Mouse (Mus musculus) cerebellum, adult 2 months (tissue): ENCODE measurements around the gene Kcnk4. TPM values are rescaled to one million over a fixed set of nuclear protein-coding genes. Genes with fewer than 3 reads are reported as not detected.

Experiments used
- DNase-seq, 2 experiments: peaks; one replicate each; pipeline ENCODE4 v3.0.0; 2021
- H3K27ac ChIP-seq: fragments of 200-500 bp; 2 replicates; pipeline ENCODE4 v1.5.1; 2012; ENCODE audit warnings: low read length, control low read depth, inconsistent platforms; ENCODE audit not compliant: insufficient read depth
- H3K27me3 ChIP-seq: fragments of 200-500 bp; 2 replicates; pipeline ENCODE4 v1.6.1; 2012; ENCODE audit warnings: inconsistent platforms, mild to moderate bottlenecking, low read length, moderate library complexity; ENCODE audit not compliant: control insufficient read depth, insufficient read depth
- H3K4me1 ChIP-seq: fragments of 200-500 bp; 2 replicates; pipeline ENCODE4 v1.6.1; 2011; ENCODE audit warnings: low read length; ENCODE audit not compliant: control insufficient read depth, insufficient read depth
- H3K4me3 ChIP-seq: fragments of 200-500 bp; replicated peaks from 2 replicates; pipeline ENCODE3; 2011; ENCODE audit warnings: mild to moderate bottlenecking, low read depth, low read length, control low read depth; ENCODE audit not compliant: insufficient read depth
- CTCF ChIP-seq: fragments of 200-500 bp; IDR thresholded peaks from 2 replicates; pipeline ENCODE4 v1.5.1; 2011; ENCODE audit warnings: low read depth, mild to moderate bottlenecking, control low read depth, low read length, moderate library complexity, borderline replicate concordance; ENCODE audit not compliant: insufficient read depth
- POLR2A ChIP-seq: fragments of 200-500 bp; IDR thresholded peaks from 2 replicates; pipeline ENCODE4 v1.6.1; 2011; ENCODE audit warnings: low read length, control low read depth, borderline replicate concordance; ENCODE audit not compliant: insufficient read depth
- WGBS: fragments of 180-500 bp; shearing (Covaris S2); methylation state at CpG from one replicate; pipeline ENCODE4 v1.1.7; 2018; 5-methylcytosine and 5-hydroxymethylcytosine counted together
- polyA plus RNA-seq: library from polyadenylated mRNA; depleted of rRNA; stranded (reverse); fragments of >200 nt; gene quantifications from 2 replicates; pipeline ENCODE4 v1.2.3, GENCODE M21; 2012

Gene Kcnk4
- polyA plus RNA-seq, 1 experiment: 5.9 TPM

DNA sequence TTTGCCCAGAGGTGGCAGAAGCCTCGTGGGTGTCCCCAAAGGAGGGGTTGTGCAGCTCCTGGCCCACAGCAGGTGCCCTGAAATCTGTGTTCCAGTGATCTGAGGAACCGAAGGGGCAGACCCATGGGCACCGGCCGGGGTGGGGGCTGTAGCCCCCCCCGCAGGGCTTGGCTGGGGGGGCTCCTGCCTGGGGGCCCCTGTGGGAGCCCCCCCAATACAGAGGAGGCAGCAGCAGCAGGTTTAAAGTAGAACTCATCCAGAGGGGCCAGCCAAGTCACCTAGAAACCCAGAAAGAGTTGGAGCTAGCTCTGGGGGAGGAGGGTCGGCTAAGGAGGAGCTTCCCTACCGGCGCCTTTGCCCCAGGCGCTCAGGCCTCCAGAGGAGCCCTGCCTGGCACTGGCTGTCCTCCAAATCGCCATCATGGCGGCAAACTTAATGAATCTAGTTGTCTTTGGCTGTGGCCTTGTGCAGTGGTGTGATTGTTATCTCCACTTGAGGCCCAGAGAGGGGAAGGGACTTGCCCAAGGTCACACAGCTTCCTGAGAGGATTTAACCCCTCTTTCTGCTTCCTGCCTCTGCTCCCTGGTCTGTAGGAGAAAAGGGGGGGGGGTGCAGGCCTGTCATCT, 36.3 kb upstream of the Kcnk4 start:
- Histone ChIP-seq H3K27me3 (no peaks in the 10 kb centered on the region; the same call in 1 of the 2 replicates), H3K27ac (no peak overlapping the region), H3K4me3 (no peak overlapping the region), H3K4me1 (peaks cover 12% of the 10 kb centered on the region)
- DNase-seq: no peak
- WGBS: 26% methylated on average over 11 of the region's 11 CpGs
- TF ChIP-seq POLR2A: no peak
- TF ChIP-seq CTCF: no peak

GRCm38 (mm10) chr19:6969665-6970381, 35.5 kb upstream of the Kcnk4 start:
- 2% methylated on average over 55 of the region's 55 CpGs for WGBS
- TF ChIP-seq CTCF (peak; percentile 17; the same call in 1 of the 2 replicates), POLR2A (no peak)
- DNase-seq: no peak

DNA sequence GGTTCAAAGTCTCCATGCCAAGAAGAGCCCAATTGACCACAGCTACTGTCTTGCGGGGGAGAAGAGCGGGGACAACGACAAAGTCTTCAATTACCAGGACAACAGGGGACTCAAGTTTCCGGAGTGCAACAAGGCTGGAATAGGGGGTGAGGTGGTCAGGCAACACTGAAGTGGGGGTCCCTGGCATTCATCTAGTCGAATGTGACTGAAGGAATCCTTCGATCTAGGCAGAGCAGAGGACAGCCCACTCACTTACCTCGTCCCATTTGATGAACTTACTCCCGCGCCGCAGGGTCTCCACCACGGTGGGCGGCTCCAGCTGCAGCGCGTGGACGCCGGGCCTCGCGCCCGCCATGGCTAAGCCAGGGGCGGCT, 35.0 kb upstream of the Kcnk4 start:
- peak overlapping the region; percentile 42 for H3K4me3 ChIP-seq
- TF ChIP-seq CTCF (no peak), POLR2A (no peak)
- DNase-seq: no peak
- H3K27me3 ChIP-seq: no peaks in the 10 kb centered on the region; the same call in 1 of the 2 replicates
- no peak overlapping the region for H3K27ac ChIP-seq
- H3K4me1 ChIP-seq: peaks cover 12% of the 10 kb centered on the region
- WGBS: 9% methylated on average over 19 of the region's 20 CpGs

More at GRCm38 (mm10) chr19:6969665-6970381, 35.5 kb upstream of the Kcnk4 start:
- Histone ChIP-seq H3K4me1 (peaks cover 12% of the 10 kb centered on the region), H3K4me3 (peak overlapping the region; percentile 42), H3K27ac (no peak overlapping the region), H3K27me3 (no peaks in the 10 kb centered on the region; the same call in 1 of the 2 replicates)

GRCm38 (mm10) chr19:6968491-6969271, 34.4 kb upstream of the Kcnk4 start:
- Histone ChIP-seq H3K27ac (no peak overlapping the region), H3K4me1 (peaks cover 12% of the 10 kb centered on the region), H3K4me3 (no peak overlapping the region), H3K27me3 (no peaks in the 10 kb centered on the region; the same call in 1 of the 2 replicates)
- DNase-seq: no peak
- 49% methylated on average over 15 of the region's 15 CpGs for WGBS
- TF ChIP-seq POLR2A: no peak
- no peak for TF ChIP-seq CTCF

DNA sequence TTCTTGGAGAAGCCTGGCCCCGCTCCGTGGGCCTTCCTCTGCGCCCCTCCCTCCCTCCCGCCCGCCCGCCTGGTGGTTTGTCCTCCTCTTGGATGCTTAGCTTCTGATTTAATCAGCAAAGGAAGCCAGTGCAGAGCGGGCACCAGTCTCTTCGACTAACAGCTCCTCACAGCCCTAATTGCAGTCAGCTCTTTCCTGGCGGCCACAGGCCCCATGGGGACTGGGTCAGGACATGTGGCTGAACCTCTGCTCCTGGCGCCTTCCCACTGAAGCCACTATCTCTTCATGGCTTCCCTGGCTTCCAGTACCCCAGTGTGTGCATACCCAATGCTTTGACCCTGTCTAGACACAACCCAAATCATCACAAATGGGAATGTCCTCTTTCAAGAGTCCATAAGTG, 22.1 kb upstream of the Kcnk4 start:
- H3K27me3 ChIP-seq: no peaks in the 10 kb centered on the region
- peaks cover 6% of the 10 kb centered on the region; the same call in 1 of the 2 replicates for H3K4me1 ChIP-seq
- no peak for TF ChIP-seq POLR2A
- no peak for TF ChIP-seq CTCF
- no peak overlapping the region for H3K27ac ChIP-seq
- no peak overlapping the region for H3K4me3 ChIP-seq
- 58% methylated on average over 10 of the region's 10 CpGs for WGBS
- no peak for DNase-seq

DNA sequence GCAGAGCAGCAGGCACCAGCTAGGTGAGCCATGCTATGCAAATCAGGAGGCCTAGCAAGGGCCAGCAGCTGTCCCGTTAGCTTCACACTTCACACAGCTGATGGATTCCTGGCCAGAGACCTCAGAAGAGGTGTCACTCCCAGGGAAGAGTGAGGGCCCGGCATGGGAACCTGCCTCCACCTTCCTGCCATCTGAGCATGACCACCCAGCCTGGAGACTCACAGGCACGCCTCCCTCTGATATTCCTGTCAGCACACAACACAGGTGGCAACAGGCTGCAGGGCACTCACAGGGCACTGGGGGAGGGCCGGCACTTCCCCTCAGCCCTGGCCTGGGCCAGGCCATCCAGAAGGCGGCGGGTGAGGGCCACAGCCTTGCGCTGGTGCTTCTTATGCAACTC, 21.1 kb upstream of the Kcnk4 start:
- Histone ChIP-seq H3K27ac (no peak overlapping the region), H3K4me1 (peaks cover 6% of the 10 kb centered on the region; the same call in 1 of the 2 replicates), H3K4me3 (no peak overlapping the region), H3K27me3 (no peaks in the 10 kb centered on the region)
- TF ChIP-seq CTCF (no peak), POLR2A (no peak)
- no peak for DNase-seq
- 67% methylated on average over 7 of the region's 7 CpGs for WGBS

DNA sequence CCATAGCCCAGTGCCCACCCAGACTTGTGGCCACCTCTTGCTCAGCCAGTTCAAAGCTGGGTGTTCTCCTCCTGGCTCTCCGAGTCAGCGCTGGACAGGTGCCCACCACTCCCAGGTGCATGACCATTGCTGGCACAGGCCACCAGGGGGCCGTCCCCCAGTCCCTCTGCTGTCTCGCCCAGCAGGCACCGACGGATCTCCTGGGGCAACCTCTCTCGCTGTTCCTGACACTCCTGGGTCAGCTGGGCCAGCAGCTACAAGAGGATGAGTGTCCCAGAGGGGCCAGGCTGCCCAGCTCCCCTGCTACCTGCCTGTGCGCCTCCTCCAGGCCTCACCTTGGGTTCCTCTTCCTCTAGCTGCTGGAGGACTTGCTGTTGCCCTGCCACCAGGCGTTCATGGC, 19.7 kb upstream of the Kcnk4 start:
- peaks cover 7% of the 10 kb centered on the region for H3K4me1 ChIP-seq
- peak; percentile 40 to 56 for DNase-seq
- H3K27me3 ChIP-seq: no peaks in the 10 kb centered on the region
- TF ChIP-seq POLR2A (no peak), CTCF (no peak)
- H3K4me3 ChIP-seq: no peak overlapping the region
- WGBS: 37% methylated on average over 9 of the region's 9 CpGs
- H3K27ac ChIP-seq: no peak overlapping the region

- Histone ChIP-seq H3K4me3 (peak overlapping the region; percentile 97), H3K4me1 (peaks cover 21% of the 10 kb centered on the region), H3K27me3 (no peaks in the 10 kb centered on the region), H3K27ac (peak overlapping the region; percentile 73; the same call in 1 of the 2 replicates)
- no peak for DNase-seq
- 10% methylated on average over 3 of the region's 3 CpGs for WGBS
- TF ChIP-seq CTCF (no peak), POLR2A (no peak)
These were observed 18.4 kb upstream of the Kcnk4 start for GRCm38 (mm10) chr19:6952712-6953037.
